Comparison of ENCODE assay signal across 11 mouse cellular contexts in the genomic region with DNA sequence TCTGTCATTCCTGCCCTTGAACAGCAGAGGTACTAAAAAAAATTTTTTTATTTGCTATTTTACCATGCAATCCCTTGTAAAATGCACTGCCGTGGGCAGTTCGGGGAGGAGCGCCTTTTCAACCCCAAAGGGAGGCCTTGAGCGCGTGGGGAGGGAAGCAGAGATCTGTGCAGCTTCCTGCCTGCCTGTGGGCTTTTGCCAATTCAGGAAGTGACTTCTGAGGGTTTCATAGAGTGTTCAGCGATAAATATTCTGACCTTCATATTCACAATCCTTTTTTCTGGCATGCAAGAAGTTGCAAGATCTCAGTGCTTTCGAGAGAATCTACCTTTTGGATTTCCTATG.
DNase-seq lines count a peak whose midpoint lies in the region; ATAC-seq and TF ChIP-seq lines count a peak whose summit lies in the region.
"Had no signal": no experiment of that assay in that cellular context is flagged by ENCODE, and none has a peak within 500 bp of the region (broad histone marks: within the 10 kb centered on the region; RNA-seq: fewer than 3 reads in every experiment).

No protein-coding gene starts in this region.

- H3K4me2 ChIP-seq in liver, postnatal 0 days (ENCODE audit: low read depth, low read length): no peak overlapping the region
- no peak overlapping the region for H3K4me2 ChIP-seq in liver, embryonic 11.5 days
- no peak overlapping the region for H3K4me2 ChIP-seq in forebrain, postnatal 0 days (ENCODE audit: low read depth)

- no peaks in the 10 kb centered on the region for H3K36me3 ChIP-seq in liver, postnatal 0 days (replicated peaks; ENCODE audit: insufficient read depth, low read length)
- H3K36me3 ChIP-seq in liver, embryonic 11.5 days (ENCODE audit: control insufficient read depth, insufficient read depth, low read length): no peaks in the 10 kb centered on the region
- no peaks in the 10 kb centered on the region for H3K36me3 ChIP-seq in forebrain, postnatal 0 days (ENCODE audit: insufficient read depth)
- H3K36me3 ChIP-seq: G1E had no signal

- no peaks in the 10 kb centered on the region for H3K27me3 ChIP-seq in liver, postnatal 0 days (ENCODE audit: insufficient read depth, low read length)
- H3K27me3 ChIP-seq in liver, embryonic 11.5 days (replicated peaks; ENCODE audit: control insufficient read depth, insufficient read depth, low read length): no peaks in the 10 kb centered on the region
- no peaks in the 10 kb centered on the region for H3K27me3 ChIP-seq in forebrain, postnatal 0 days (ENCODE audit: insufficient read depth, low read length)

- WGBS in liver, postnatal 0 days (ENCODE audit: insufficient replicate concordance): 25% methylated on average over 7 of the region's 7 CpGs
- WGBS in liver, embryonic 11.5 days: 48% methylated on average over 7 of the region's 7 CpGs
- 84% methylated on average over 7 of the region's 7 CpGs for WGBS in forebrain, postnatal 0 days

- no peak overlapping the region for H3K4me3 ChIP-seq in liver, postnatal 0 days (ENCODE audit: low read depth, low read length)
- H3K4me3 ChIP-seq in liver, embryonic 11.5 days (ENCODE audit: low read depth, low read length): no peak overlapping the region
- no peak overlapping the region for H3K4me3 ChIP-seq in bone marrow macrophage, adult 2 months (ENCODE audit: insufficient read depth, low read length)
- H3K4me3 ChIP-seq in forebrain, postnatal 0 days (ENCODE audit: low read depth, low read length): no peak overlapping the region
- H3K4me3 ChIP-seq: megakaryocyte, embryonic 14.5 days had no signal

- no peak for ATAC-seq in liver, postnatal 0 days
- ATAC-seq in liver, embryonic 11.5 days (replicated peaks; ENCODE audit: low FRiP score): no peak
- no peak for ATAC-seq in forebrain, postnatal 0 days
- ATAC-seq in erythroblast, adult 5-6 weeks (replicated peaks; ENCODE audit: low FRiP score, poor library complexity, severe bottlenecking): no peak

- 0 out of 2 replicates have a peak, but pooled peaks cover 8% of the 10 kb centered on the region for H3K4me1 ChIP-seq in liver, postnatal 0 days (ENCODE audit: insufficient read depth)
- peaks cover 4% of the 10 kb centered on the region; the same call in 1 of the 2 replicates for H3K4me1 ChIP-seq in liver, embryonic 11.5 days (replicated peaks; ENCODE audit: control insufficient read depth, insufficient read depth, low read length)
- peaks cover 35% of the 10 kb centered on the region for H3K4me1 ChIP-seq in bone marrow macrophage, adult 2 months (ENCODE audit: control insufficient read depth, insufficient read depth, low read length)
- no peaks in the 10 kb centered on the region for H3K4me1 ChIP-seq in forebrain, postnatal 0 days (ENCODE audit: insufficient read depth)

- no peak for TF ChIP-seq POLR2A in bone marrow macrophage, adult 2 months (IDR thresholded peaks at IDR 0.05; ENCODE audit: borderline replicate concordance, low read depth, low read length)

- peak; percentile 23 for DNase-seq in liver, postnatal 0 days
- no peak for DNase-seq in liver, embryonic 11.5 days (ENCODE audit: low spot score)
- peak; percentile 78 for DNase-seq in kidney, postnatal 10 days
- DNase-seq in spleen, postnatal 4 days (ENCODE audit: low spot score in 2 of 2): peak; percentile 32 to 69
- no peak for DNase-seq in forebrain, postnatal 0 days
- no peak for DNase-seq in left cerebral cortex, adult 9 months (ENCODE audit: low spot score in 2 of 2)
- DNase-seq: right cerebral cortex, postnatal 4 days had no signal

- H3K9me3 ChIP-seq in liver, postnatal 0 days (ENCODE audit: low read length): no peaks in the 10 kb centered on the region
- H3K9me3 ChIP-seq in liver, embryonic 11.5 days (ENCODE audit: control insufficient read depth, low read length): no peaks in the 10 kb centered on the region
- H3K9me3 ChIP-seq in forebrain, postnatal 0 days (ENCODE audit: low read length): no peaks in the 10 kb centered on the region
- H3K9me3 ChIP-seq: G1E had no signal

- TF ChIP-seq EP300 in liver, postnatal 0 days (IDR thresholded peaks at IDR 0.05; ENCODE audit: low read depth): no peak

- no peak overlapping the region for H3K9ac ChIP-seq in liver, postnatal 0 days (replicated peaks)
- H3K9ac ChIP-seq in liver, embryonic 11.5 days (ENCODE audit: low read depth, low read length): no peak overlapping the region
- H3K9ac ChIP-seq in forebrain, postnatal 0 days: no peak overlapping the region

- no peak overlapping the region for H3K27ac ChIP-seq in liver, postnatal 0 days (ENCODE audit: low read depth)
- H3K27ac ChIP-seq in liver, embryonic 11.5 days (ENCODE audit: low read depth, low read length): no peak overlapping the region
- peak overlapping the region; percentile 66 for H3K27ac ChIP-seq in bone marrow macrophage, adult 2 months (ENCODE audit: insufficient read depth, low read depth, low read length)
- H3K27ac ChIP-seq in forebrain, postnatal 0 days (ENCODE audit: low read depth, low read length): no peak overlapping the region

- no peak for TF ChIP-seq CTCF in liver, postnatal 0 days (IDR thresholded peaks at IDR 0.05; ENCODE audit: low read depth)
- no peak for TF ChIP-seq CTCF in bone marrow macrophage, adult 2 months (IDR thresholded peaks at IDR 0.05; ENCODE audit: low read depth, low read length)
- no peak for TF ChIP-seq CTCF in forebrain, postnatal 0 days (IDR thresholded peaks at IDR 0.05; ENCODE audit: low read depth)

Comparison
In these comparisons a context has a peak if more than half of its experiments do, and no peak if none do; other contexts are left out.
1. DNase-seq: peak in liver, postnatal 0 days (single experiment), kidney, postnatal 10 days (single experiment) and spleen, postnatal 4 days (2 of 2); none in liver, embryonic 11.5 days (single experiment), forebrain, postnatal 0 days (single experiment) and left cerebral cortex, adult 9 months (0 of 2).